Mouse (Mus musculus): Measurements from ENCODE around the gene Tia1.

Gene Tia1

GRCm38 (mm10) chr6:86480189-86480831 lies 76.3 kb downstream of the Tia1 start:
- DNase-seq (ENCODE audit: extremely low spot score): no peak

- DNase-seq (ENCODE audit: extremely low spot score): no peak
These were observed 77.9 kb downstream of the Tia1 start for GRCm38 (mm10) chr6:86481871-86482270.
